9 mouse cellular contexts compared by ENCODE assay signal in the genomic region with DNA sequence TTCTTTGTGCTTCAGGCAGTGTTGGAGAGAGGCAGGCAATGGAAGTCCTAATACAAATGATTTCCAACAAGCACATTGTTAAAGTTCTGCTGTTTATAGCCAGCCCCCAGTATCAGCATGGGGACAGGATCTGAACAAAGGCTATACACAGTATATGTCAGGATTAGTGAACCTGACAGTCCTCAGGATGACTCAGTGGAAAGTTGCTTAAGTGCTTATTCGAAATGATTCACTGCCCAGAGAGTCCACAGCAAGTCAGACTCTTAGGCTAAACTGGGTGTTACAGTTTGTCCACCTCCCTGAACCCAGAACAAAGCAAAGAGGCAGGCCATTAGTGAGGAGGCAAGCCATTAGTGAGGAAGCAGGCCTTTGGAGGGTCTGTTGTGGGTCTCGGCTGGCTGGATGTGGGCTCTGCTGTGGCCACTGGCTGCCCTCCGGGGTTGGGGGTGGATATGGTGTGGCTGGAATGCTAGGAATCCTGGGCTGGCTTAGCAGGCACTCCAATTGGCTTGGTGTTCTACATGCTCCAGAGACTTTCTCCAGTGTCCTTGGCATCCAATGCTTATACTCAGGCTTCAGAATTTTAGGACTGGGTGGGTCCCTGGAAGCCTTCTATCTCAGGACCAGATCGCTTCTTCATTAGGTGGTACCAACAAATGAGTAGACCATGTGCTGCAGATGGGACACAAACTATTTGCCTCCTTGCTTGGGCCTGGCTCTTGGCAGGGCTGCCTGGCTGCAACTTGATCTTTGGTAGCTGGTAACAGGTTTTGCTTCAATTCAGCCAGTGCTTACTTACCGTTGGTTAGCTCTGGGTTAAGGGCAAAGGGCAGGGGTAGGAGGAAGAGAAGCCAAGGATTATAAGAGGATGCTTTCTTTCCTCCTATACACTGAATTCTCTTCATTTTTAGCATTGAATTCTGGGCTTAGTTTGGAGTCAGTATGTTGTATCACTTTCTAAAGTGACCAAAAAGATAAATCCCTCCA. TPM values are rescaled to one million over a fixed set of nuclear protein-coding genes. Genes with fewer than 3 reads are reported as not detected.
A peak's percentile ranks its signal among the peaks of the same experiment; 100 is the strongest.
DNase-seq lines count a peak whose midpoint lies in the region; ATAC-seq and TF ChIP-seq lines count a peak whose summit lies in the region.
"Had no signal": no experiment of that assay in that cellular context is flagged by ENCODE, and none has a peak within 500 bp of the region (broad histone marks: within the 10 kb centered on the region; RNA-seq: fewer than 3 reads in every experiment).

No protein-coding gene starts in this region.

- no peaks in the 10 kb centered on the region for H3K36me3 ChIP-seq in heart, embryonic 15.5 days
- H3K36me3 ChIP-seq in embryonic facial prominence, embryonic 10.5 days (replicated peaks) = no peaks in the 10 kb centered on the region
- no peaks in the 10 kb centered on the region for H3K36me3 ChIP-seq in kidney, embryonic 15.5 days
- H3K36me3 ChIP-seq in myocyte (ENCODE audit: control insufficient read depth, insufficient read depth) = no peaks in the 10 kb centered on the region
- no peaks in the 10 kb centered on the region for H3K36me3 ChIP-seq in hindbrain, embryonic 16.5 days (ENCODE audit: control insufficient read depth, insufficient read depth, low read length)

- H3ac ChIP-seq in myocyte (ENCODE audit: control insufficient read depth, insufficient read length) = no peak overlapping the region

- H3K27ac ChIP-seq in heart, embryonic 15.5 days = no peak overlapping the region
- no peak overlapping the region; the same call in 1 of the 2 replicates for H3K27ac ChIP-seq in embryonic facial prominence, embryonic 10.5 days (replicated peaks)
- 0 out of 2 replicates have a peak overlapping the region, but pooled peaks have one; percentile 6 for H3K27ac ChIP-seq in kidney, embryonic 15.5 days
- H3K27ac ChIP-seq in hindbrain, embryonic 16.5 days (ENCODE audit: low read depth, low read length) = no peak overlapping the region

- no peak overlapping the region for H3K4me3 ChIP-seq in heart, embryonic 15.5 days
- H3K4me3 ChIP-seq in embryonic facial prominence, embryonic 10.5 days = no peak overlapping the region
- H3K4me3 ChIP-seq in kidney, embryonic 15.5 days (replicated peaks) = no peak overlapping the region
- no peak overlapping the region for H3K4me3 ChIP-seq in myocyte
- H3K4me3 ChIP-seq in hindbrain, embryonic 16.5 days (ENCODE audit: low read length) = no peak overlapping the region

- no peak overlapping the region for H3K4me2 ChIP-seq in heart, embryonic 15.5 days
- H3K4me2 ChIP-seq in kidney, embryonic 15.5 days = no peak overlapping the region
- H3K4me2 ChIP-seq in myocyte (ENCODE audit: low read depth) = peak overlapping the region; percentile 46
- H3K4me2 ChIP-seq in hindbrain, embryonic 16.5 days (ENCODE audit: low read length) = no peak overlapping the region

- H3K4me1 ChIP-seq in heart, embryonic 15.5 days (replicated peaks) = no peaks in the 10 kb centered on the region
- peaks cover 14% of the 10 kb centered on the region for H3K4me1 ChIP-seq in embryonic facial prominence, embryonic 10.5 days
- no peaks in the 10 kb centered on the region for H3K4me1 ChIP-seq in kidney, embryonic 15.5 days
- no peaks in the 10 kb centered on the region for H3K4me1 ChIP-seq in hindbrain, embryonic 16.5 days (ENCODE audit: control insufficient read depth, insufficient read depth, low read depth, low read length)

- DNase-seq in heart, adult 8-10 months (ENCODE audit: low spot score) = no peak
- DNase-seq in embryonic facial prominence, embryonic 10.5 days (ENCODE audit: low spot score) = peak; percentile 39
- no peak for DNase-seq in frontal cortex, postnatal 25 days (ENCODE audit: low spot score in 2 of 2)

- ATAC-seq in heart, embryonic 15.5 days (replicated peaks; ENCODE audit: insufficient number of reproducible peaks, insufficient read depth, low FRiP score, low read depth) = 0 out of 2 replicates have a peak, but pooled peaks have one; percentile 50
- peak; percentile 96 for ATAC-seq in kidney, embryonic 15.5 days (replicated peaks; ENCODE audit: low FRiP score)
- ATAC-seq in hindbrain, embryonic 16.5 days = no peak
- ATAC-seq in megakaryocyte progenitor cell, adult 5-6 weeks (replicated peaks; ENCODE audit: poor library complexity) = no peak

- WGBS in heart, embryonic 15.5 days = 32% methylated on average over 5 of the region's 5 CpGs
- 41% methylated on average over 5 of the region's 5 CpGs for WGBS in embryonic facial prominence, embryonic 10.5 days
- WGBS in kidney, embryonic 15.5 days = 55% methylated on average over 5 of the region's 5 CpGs
- WGBS in hindbrain, embryonic 16.5 days = 68% methylated on average over 5 of the region's 5 CpGs

- no peak for TF ChIP-seq POLR2A in myocyte (IDR thresholded peaks at IDR 0.05; ENCODE audit: insufficient read length, low read depth)

- no peaks in the 10 kb centered on the region for H3K9me3 ChIP-seq in heart, embryonic 15.5 days (replicated peaks)
- H3K9me3 ChIP-seq in embryonic facial prominence, embryonic 10.5 days = no peaks in the 10 kb centered on the region
- H3K9me3 ChIP-seq in kidney, embryonic 15.5 days (replicated peaks) = no peaks in the 10 kb centered on the region
- no peaks in the 10 kb centered on the region for H3K9me3 ChIP-seq in hindbrain, embryonic 16.5 days (ENCODE audit: control insufficient read depth, low read length)

- no peaks in the 10 kb centered on the region; the same call in 1 of the 2 replicates for H3K27me3 ChIP-seq in heart, embryonic 15.5 days
- H3K27me3 ChIP-seq in embryonic facial prominence, embryonic 10.5 days (replicated peaks; ENCODE audit: low read depth, poor library complexity, severe bottlenecking) = peaks cover 98% of the 10 kb centered on the region
- peaks cover 56% of the 10 kb centered on the region for H3K27me3 ChIP-seq in kidney, embryonic 15.5 days
- H3K27me3 ChIP-seq in myocyte (ENCODE audit: control insufficient read depth, insufficient read depth, insufficient read length) = no peaks in the 10 kb centered on the region
- H3K27me3 ChIP-seq in hindbrain, embryonic 16.5 days (replicated peaks; ENCODE audit: control insufficient read depth, insufficient read depth, low read length) = no peaks in the 10 kb centered on the region; the same call in none of the 2 replicates

- H3K79me2 ChIP-seq in myocyte (ENCODE audit: control insufficient read depth, insufficient read depth) = no peaks in the 10 kb centered on the region

- no peak overlapping the region for H3K9ac ChIP-seq in heart, embryonic 15.5 days
- H3K9ac ChIP-seq in kidney, embryonic 15.5 days = no peak overlapping the region
- no peak overlapping the region for H3K9ac ChIP-seq in hindbrain, embryonic 16.5 days (ENCODE audit: low read depth, low read length)

TF ChIP-seq in myocyte, 11 proteins besides CTCF, POLR2A, EP300 and RAD21:
- TF ChIP-seq MYOD1 (IDR thresholded peaks at IDR 0.05; ENCODE audit: control insufficient read depth in 1 of 3, insufficient read length in 2 of 3, low read depth in 2 of 3) = no peak
- peak; percentile 25; the same call in 1 of the 2 replicates for TF ChIP-seq CEBPB (IDR thresholded peaks at IDR 0.05; ENCODE audit: insufficient read depth, poor library complexity, severe bottlenecking)

RNA-seq across cellular contexts. Expression of gene Chrdl1, which starts 49.3 kb away (rescaled TPM):
- polyA plus RNA-seq in heart, embryonic 15.5 days (2015; fragmentation: Nextera tagmentation; extraction: Ambion mirVana) = 1.2 and 2.5 TPM in 2 replicates
- total RNA-seq in heart, adult 8-10 months (2022) = 1 to 10 TPM; 1.0 to 2.8 (median 2.5) TPM
- 4.8 and 5.2 TPM in 2 replicates for polyA plus RNA-seq in embryonic facial prominence, embryonic 10.5 days (2016; fragmentation: Nextera tagmentation; extraction: Ambion mirVana)
- polyA plus RNA-seq in kidney, embryonic 15.5 days (2015; fragmentation: Nextera tagmentation; extraction: Ambion mirVana) = 2.1 and 3.0 TPM in 2 replicates
- not detected for polyA plus RNA-seq in myocyte (2012; fragmentation: generic; extraction: Trizol)
- polyA plus RNA-seq in hindbrain, embryonic 16.5 days (2015; fragmentation: Nextera tagmentation; extraction: Ambion mirVana) = 2.4 and 2.8 TPM in 2 replicates
- 0.02 TPM in 1 of 2 replicates, not detected in the other for total RNA-seq in megakaryocyte progenitor cell, adult 5-6 weeks (2015)
- total RNA-seq in megakaryocyte progenitor cell, adult 5-6 weeks (2017) = not detected in 2 replicates
- total RNA-seq: monocyte, adult 5-6 weeks had no signal

Comparison
In these comparisons a context has a peak if more than half of its experiments do, and no peak if none do; other contexts are left out.
1. ATAC-seq: peak in heart, embryonic 15.5 days (single experiment) and kidney, embryonic 15.5 days (single experiment); none in hindbrain, embryonic 16.5 days (single experiment) and megakaryocyte progenitor cell, adult 5-6 weeks (single experiment).